Mouse (Mus musculus) skeletal muscle tissue, adult 2 months (tissue): ENCODE data around the gene Ms4a5.

Experiments
- DNase-seq: peaks from one replicate; pipeline ENCODE4 v3.0.0-alpha.2; 2012; ENCODE audit warnings: low read depth, low spot score

Gene Ms4a5

DNA sequence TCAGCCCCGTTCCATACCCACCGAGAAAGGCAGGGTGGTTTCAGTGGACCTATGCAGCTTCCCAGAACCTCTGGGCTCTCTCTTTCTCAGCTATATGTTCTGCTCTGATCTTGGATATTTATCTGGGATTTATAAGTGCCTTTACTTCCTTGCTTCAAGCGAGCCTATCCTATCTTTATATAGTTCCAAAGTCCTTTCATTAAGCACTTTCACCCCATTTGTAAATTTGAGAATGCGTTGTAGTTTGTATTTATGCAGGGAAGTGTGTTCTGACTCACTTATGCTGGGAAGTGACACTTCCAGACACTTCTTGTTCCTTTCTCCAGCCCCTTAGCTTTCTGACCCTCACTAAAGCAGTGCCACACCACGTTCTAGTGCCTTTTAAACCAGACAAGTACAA lies 51.3 kb downstream of the Ms4a5 start, which contains the start of gene Ms4a12:
Ms4a12 (minus strand) TSS at position 101 of the 400 bp plus-strand sequence.
- DNase-seq, result no peak
